Mouse (Mus musculus) lung, postnatal 0 days (tissue): ENCODE results near the gene Cyp2w1. TPM values are rescaled to one million over a fixed set of nuclear protein-coding genes. Genes with fewer than 3 reads are reported as not detected.

Experiments used
- ATAC-seq: fragments of 200-750 bp; cut with Nextera tagmentation; 2 replicates; pipeline ENCODE4 v1.8.0; 2017; ENCODE audit warnings: moderate library complexity
- DNase-seq: peaks from one replicate; pipeline ENCODE4 v3.0.0-alpha.2; 2016; ENCODE audit warnings: low spot score
- H3K27ac ChIP-seq: fragments of 300-500 bp; sonication (generic); 2 replicates; pipeline ENCODE4 v1.5.1; 2014; ENCODE audit warnings: antibody characterized with exemption, mild to moderate bottlenecking, low read length, mixed read lengths
- H3K27me3 ChIP-seq: fragments of 300-500 bp; sonication (generic); replicated peaks from 2 replicates; pipeline ENCODE4 v1.6.1; 2014; ENCODE audit warnings: low read length, mixed read lengths; ENCODE audit not compliant: insufficient read depth
- H3K36me3 ChIP-seq: fragments of 300-500 bp; sonication (generic); 2 replicates; pipeline ENCODE4 v1.6.1; 2014; ENCODE audit warnings: low read length, mixed read lengths; ENCODE audit not compliant: insufficient read depth
- H3K4me1 ChIP-seq: fragments of 300-500 bp; sonication (generic); 2 replicates; pipeline ENCODE4 v1.6.1; 2014; ENCODE audit warnings: antibody characterized with exemption, low read depth, low read length, mixed read lengths; ENCODE audit not compliant: insufficient read depth
- H3K4me2 ChIP-seq: fragments of 300-500 bp; sonication (generic); replicated peaks from 2 replicates; pipeline ENCODE4 v1.6.1; 2014; ENCODE audit warnings: low read depth, mild to moderate bottlenecking, low read length, moderate library complexity, mixed read lengths
- H3K4me3 ChIP-seq: fragments of 300-500 bp; sonication (generic); 2 replicates; pipeline ENCODE4 v1.5.1; 2014; ENCODE audit warnings: low read depth, low read length
- H3K9ac ChIP-seq: fragments of 300-500 bp; sonication (generic); replicated peaks from 2 replicates; pipeline ENCODE4 v1.6.1; 2014; ENCODE audit warnings: low read depth, mild to moderate bottlenecking
- H3K9me3 ChIP-seq: fragments of 300-500 bp; sonication (generic); 2 replicates; pipeline ENCODE4 v1.6.1; 2016; ENCODE audit warnings: low read length, mixed read lengths
- CTCF ChIP-seq: IDR thresholded peaks from 2 replicates; pipeline ENCODE4 v1.5.1; 2016; ENCODE audit warnings: antibody characterized with exemption, mild to moderate bottlenecking
- EP300 ChIP-seq: IDR thresholded peaks from 2 replicates; pipeline ENCODE4 v1.6.1; 2016; ENCODE audit warnings: antibody characterized with exemption, mild to moderate bottlenecking, control low read depth
- WGBS: fragments of 180-500 bp; shearing (Covaris S2); extraction: QIAGEN DNeasy Blood & Tissue Kit; methylation state at CpG from one replicate; pipeline ENCODE4 v1.1.7; 2014; 5-methylcytosine and 5-hydroxymethylcytosine counted together
- polyA plus RNA-seq: library from polyadenylated mRNA; unstranded; fragments of >200 nt; fragmentation: Nextera tagmentation; extraction: Ambion mirVana; gene quantifications from 2 replicates; pipeline ENCODE4 v1.2.1, GENCODE M21; 2015

Cyp2w1 gene
- polyA plus RNA-seq, 1 experiment from 2014 or later: not detected

DNA sequence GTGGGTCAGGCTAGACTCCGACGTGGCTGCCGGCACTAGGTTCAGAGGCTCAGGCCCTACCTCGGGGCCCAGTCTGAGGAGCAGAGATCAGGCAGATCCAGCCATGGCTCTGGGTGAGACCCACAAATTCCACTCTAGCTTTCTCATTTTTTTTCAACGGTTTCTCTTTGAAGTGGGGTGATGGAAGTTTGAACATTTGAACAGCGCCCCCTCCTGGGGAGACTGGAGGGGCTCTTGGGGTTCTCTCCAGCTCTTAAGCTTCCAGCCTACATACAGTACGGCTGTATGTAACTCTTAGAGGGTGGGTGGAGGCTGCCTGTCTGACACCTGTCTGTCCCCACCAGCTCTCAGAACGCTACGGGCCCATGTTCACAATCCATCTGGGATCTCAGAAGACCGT lies 1.1 kb downstream of the Cyp2w1 start:
- ATAC-seq: no peak; the same call in 1 of the 2 replicates
- TF ChIP-seq EP300 (no peak), CTCF (peak; percentile 54)
- 42% methylated on average over 10 of the region's 10 CpGs for WGBS
- Histone ChIP-seq H3K4me1 (no peaks in the 10 kb centered on the region), H3K27me3 (no peaks in the 10 kb centered on the region), H3K9ac (no peak overlapping the region), H3K27ac (no peak overlapping the region), H3K9me3 (no peaks in the 10 kb centered on the region), H3K4me2 (no peak overlapping the region), H3K36me3 (no peaks in the 10 kb centered on the region), H3K4me3 (no peak overlapping the region)
- DNase-seq: peak; percentile 58

GRCm38 (mm10) chr5:139353946-139354345 lies 1.5 kb downstream of the Cyp2w1 start:
- Histone ChIP-seq H3K9me3 (no peaks in the 10 kb centered on the region), H3K36me3 (no peaks in the 10 kb centered on the region), H3K4me1 (no peaks in the 10 kb centered on the region), H3K4me2 (no peak overlapping the region), H3K27ac (no peak overlapping the region), H3K4me3 (no peak overlapping the region), H3K27me3 (no peaks in the 10 kb centered on the region), H3K9ac (no peak overlapping the region)
- DNase-seq (no peak), ATAC-seq (no peak; the same call in 1 of the 2 replicates)
- 80% methylated on average over 11 of the region's 11 CpGs for WGBS
- no peak for TF ChIP-seq EP300
- no peak for TF ChIP-seq CTCF

DNA sequence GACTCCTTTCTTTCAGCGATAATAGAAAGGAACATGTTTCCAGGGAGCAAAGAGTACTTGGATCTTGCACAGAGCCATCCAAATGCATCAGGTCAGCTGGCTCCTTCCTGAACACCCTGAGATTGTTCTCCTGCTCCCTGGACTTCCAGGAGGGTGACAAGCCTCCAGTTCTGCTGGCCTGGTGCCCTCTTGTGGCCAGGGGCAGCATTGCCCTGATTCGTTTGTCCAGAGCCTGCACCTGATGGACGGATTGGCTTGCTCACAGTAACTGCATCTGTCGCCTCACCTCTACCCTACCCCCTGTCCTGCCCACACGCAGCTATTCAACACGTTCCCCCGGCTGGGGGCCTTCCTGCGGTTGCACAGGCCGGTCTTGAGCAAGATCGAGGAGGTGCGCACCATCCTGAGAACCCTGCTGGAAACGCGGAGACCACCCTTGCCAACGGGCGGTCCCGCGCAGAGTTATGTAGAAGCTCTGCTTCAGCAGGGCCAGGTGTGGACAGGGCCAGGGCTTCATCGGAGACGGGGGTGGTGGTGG lies 2.9 kb downstream of the Cyp2w1 start:
- no peak overlapping the region for H3K27ac ChIP-seq
- no peak overlapping the region for H3K9ac ChIP-seq
- no peak overlapping the region for H3K4me2 ChIP-seq
- TF ChIP-seq EP300 (no peak), CTCF (peak; percentile 99)
- 0 out of 2 replicates have a peak, but pooled peaks have one; percentile 37 for ATAC-seq
- H3K4me3 ChIP-seq: no peak overlapping the region
- peak; percentile 77 for DNase-seq
- 33% methylated on average over 19 of the region's 19 CpGs for WGBS
- no peaks in the 10 kb centered on the region for H3K27me3 ChIP-seq
- no peaks in the 10 kb centered on the region for H3K9me3 ChIP-seq
- no peaks in the 10 kb centered on the region for H3K36me3 ChIP-seq
- H3K4me1 ChIP-seq: no peaks in the 10 kb centered on the region

DNA sequence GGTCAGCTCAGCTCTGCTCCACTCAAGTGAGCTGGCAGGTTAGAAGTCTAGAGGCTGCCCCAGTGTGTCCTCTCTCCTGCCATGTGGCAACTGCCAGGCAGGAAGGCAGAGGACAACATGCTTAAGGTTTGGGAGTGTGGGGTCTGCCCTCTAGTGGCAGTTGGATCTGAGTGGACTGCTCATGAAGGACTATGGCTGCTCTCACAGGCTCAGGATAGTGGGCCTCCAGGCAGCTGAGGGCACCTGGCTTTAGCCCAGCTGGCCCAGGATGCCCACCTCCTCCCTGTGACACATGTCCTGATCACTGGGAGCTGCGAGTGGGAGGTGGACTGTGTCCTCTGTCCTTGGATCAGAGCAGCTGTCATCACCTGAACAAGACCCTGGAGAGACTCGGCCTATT lies 6.2 kb downstream of the Cyp2w1 start:
- Histone ChIP-seq H3K9me3 (no peaks in the 10 kb centered on the region), H3K36me3 (no peaks in the 10 kb centered on the region), H3K9ac (no peak overlapping the region), H3K27me3 (no peaks in the 10 kb centered on the region), H3K4me1 (no peaks in the 10 kb centered on the region), H3K4me3 (no peak overlapping the region), H3K27ac (no peak overlapping the region), H3K4me2 (no peak overlapping the region)
- WGBS: 73% methylated on average over 2 of the region's 2 CpGs
- peak; percentile 41 for ATAC-seq
- peak; percentile 56 for DNase-seq
- TF ChIP-seq CTCF: peak; percentile 80
- TF ChIP-seq EP300: no peak

DNA sequence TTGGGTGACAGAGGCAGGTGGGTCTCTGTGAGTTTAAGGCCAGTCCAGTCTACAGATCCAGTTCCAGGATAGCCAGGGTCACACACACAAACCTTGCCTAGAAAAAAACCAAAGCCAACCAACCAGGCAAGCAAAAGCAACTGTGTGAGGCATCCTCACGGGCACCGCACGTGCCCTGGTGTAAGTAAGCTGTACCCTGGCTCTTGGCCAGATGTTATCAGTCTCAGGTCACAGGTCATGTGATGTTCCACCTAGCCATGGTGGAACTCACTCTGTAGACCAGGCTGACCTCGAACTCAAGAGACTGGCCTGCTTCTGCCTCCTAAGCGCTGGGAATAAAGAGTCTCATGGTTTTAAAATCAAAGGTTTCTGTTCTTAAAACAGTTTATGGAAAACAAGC lies 6.8 kb downstream of the Cyp2w1 start:
- H3K36me3 ChIP-seq: no peaks in the 10 kb centered on the region
- WGBS: 87% methylated on average over 5 of the region's 5 CpGs
- H3K27me3 ChIP-seq: no peaks in the 10 kb centered on the region
- ATAC-seq (no peak), DNase-seq (no peak)
- H3K9me3 ChIP-seq: no peaks in the 10 kb centered on the region
- TF ChIP-seq EP300 (no peak), CTCF (no peak)
- no peak overlapping the region for H3K9ac ChIP-seq
- peaks cover under 1% of the 10 kb centered on the region; the same call in 1 of the 2 replicates for H3K4me1 ChIP-seq
- H3K27ac ChIP-seq: no peak overlapping the region
- no peak overlapping the region for H3K4me2 ChIP-seq
- H3K4me3 ChIP-seq: no peak overlapping the region

GRCm38 (mm10) chr5:139363858-139364257 lies 11.4 kb downstream of the Cyp2w1 start:
- Histone ChIP-seq H3K27me3 (no peaks in the 10 kb centered on the region), H3K4me1 (peaks cover 9% of the 10 kb centered on the region; the same call in 1 of the 2 replicates), H3K4me3 (no peak overlapping the region), H3K9me3 (no peaks in the 10 kb centered on the region), H3K9ac (no peak overlapping the region), H3K36me3 (no peaks in the 10 kb centered on the region), H3K27ac (peak overlapping the region; percentile 86), H3K4me2 (peak overlapping the region; percentile 33; the same call in 1 of the 2 replicates)
- DNase-seq (peak; percentile 24), ATAC-seq (no peak)
- TF ChIP-seq CTCF (no peak), EP300 (no peak)
- 39% methylated on average over 7 of the region's 7 CpGs for WGBS
